Mouse (Mus musculus) neural tube, embryonic 11.5 days (tissue): ENCODE measurements around the gene F13a1. TPM values are rescaled to one million over a fixed set of nuclear protein-coding genes. Genes with fewer than 3 reads are reported as not detected.

Source experiments
- ATAC-seq: fragments of 200-750 bp; cut with Nextera tagmentation; 2 replicates; pipeline ENCODE4 v1.8.0; 2017; ENCODE audit warnings: moderate number of reproducible peaks, mild to moderate bottlenecking, moderate TSS enrichment, moderate library complexity; ENCODE audit not compliant: insufficient read depth, low FRiP score, low TSS enrichment
- DNase-seq: peaks from one replicate; pipeline ENCODE4 v3.0.0-alpha.2; 2015; ENCODE audit warnings: low spot score
- H3K27ac ChIP-seq: fragments of 300-500 bp; sonication (generic); 2 replicates; pipeline ENCODE4 v1.5.1; 2014; ENCODE audit warnings: low read depth, mild to moderate bottlenecking, low read length
- H3K27me3 ChIP-seq: fragments of 300-500 bp; sonication (generic); 2 replicates; pipeline ENCODE4 v1.6.1; 2014; ENCODE audit warnings: mild to moderate bottlenecking, low read length, mixed read lengths; ENCODE audit not compliant: control insufficient read depth, insufficient read depth
- H3K36me3 ChIP-seq: fragments of 300-500 bp; sonication (generic); 2 replicates; pipeline ENCODE4 v1.6.1; 2014; ENCODE audit warnings: mild to moderate bottlenecking, low read length, moderate library complexity, mixed read lengths; ENCODE audit not compliant: control insufficient read depth, insufficient read depth
- H3K4me1 ChIP-seq: fragments of 300-500 bp; sonication (generic); 2 replicates; pipeline ENCODE4 v1.6.1; 2014; ENCODE audit warnings: low read length, mixed read lengths; ENCODE audit not compliant: control insufficient read depth, insufficient read depth
- H3K4me2 ChIP-seq: fragments of 300-500 bp; sonication (generic); 2 replicates; pipeline ENCODE4 v1.6.1; 2014; ENCODE audit warnings: low read depth, mild to moderate bottlenecking, moderate library complexity
- H3K4me3 ChIP-seq: fragments of 300-500 bp; sonication (generic); 2 replicates; pipeline ENCODE4 v1.5.1; 2014; ENCODE audit warnings: low read depth, low read length
- H3K9ac ChIP-seq: fragments of 300-500 bp; sonication (generic); 2 replicates; pipeline ENCODE4 v1.6.1; 2014; ENCODE audit warnings: mild to moderate bottlenecking, low read length
- H3K9me3 ChIP-seq: fragments of 300-500 bp; sonication (generic); 2 replicates; pipeline ENCODE4 v1.6.1; 2016; ENCODE audit warnings: low read length; ENCODE audit not compliant: control insufficient read depth
- WGBS: fragments of 180-500 bp; shearing (Covaris S2); extraction: QIAGEN DNeasy Blood & Tissue Kit; methylation state at CpG from one replicate; pipeline ENCODE4 v1.1.7; 2014; 5-methylcytosine and 5-hydroxymethylcytosine counted together
- polyA plus RNA-seq: library from polyadenylated mRNA; unstranded; fragments of >200 nt; fragmentation: Nextera tagmentation; extraction: Ambion mirVana; gene quantifications from 2 replicates; pipeline ENCODE4 v1.2.1, GENCODE M21; 2014

F13a1 gene
- polyA plus RNA-seq, 1 experiment from 2014 or later = 5.7 TPM

DNA sequence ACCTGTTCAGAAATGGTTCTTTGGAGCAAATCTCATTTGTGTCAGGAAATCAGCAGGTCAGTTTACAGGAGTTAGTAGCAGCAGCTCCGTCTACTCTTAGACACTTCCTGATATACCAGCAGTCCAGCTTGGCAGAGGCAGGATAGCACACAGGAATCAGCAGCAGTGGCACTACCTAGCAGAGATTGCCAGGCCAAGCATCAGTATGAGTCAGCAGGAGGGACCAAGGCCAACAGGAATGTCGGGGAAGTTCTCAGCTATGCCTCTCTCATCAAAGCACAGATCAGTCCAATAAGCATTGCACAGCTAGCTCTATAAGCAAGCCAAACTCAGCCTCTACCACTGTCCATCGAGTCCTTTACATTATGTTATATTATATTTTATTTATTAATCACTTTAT is 210.9 kb downstream of the F13a1 start:
- H3K4me1 ChIP-seq = no peaks in the 10 kb centered on the region
- no peaks in the 10 kb centered on the region for H3K27me3 ChIP-seq
- H3K9me3 ChIP-seq = no peaks in the 10 kb centered on the region
- no peak overlapping the region for H3K9ac ChIP-seq
- DNase-seq (no peak), ATAC-seq (no peak)
- H3K4me2 ChIP-seq = no peak overlapping the region
- no peak overlapping the region for H3K27ac ChIP-seq
- H3K4me3 ChIP-seq = no peak overlapping the region
- WGBS = 79% methylated on average over 3 of the region's 3 CpGs
- H3K36me3 ChIP-seq = no peaks in the 10 kb centered on the region
